Mouse (Mus musculus) heart, embryonic 16.5 days (tissue): ENCODE results near the gene Heg1. TPM values are rescaled to one million over a fixed set of nuclear protein-coding genes. Genes with fewer than 3 reads are reported as not detected.

Experiments used
- ATAC-seq: fragments of 200-750 bp; cut with Nextera tagmentation; replicated peaks from 2 replicates; pipeline ENCODE4 v1.8.0; 2017; ENCODE audit warnings: moderate number of reproducible peaks; ENCODE audit not compliant: insufficient read depth, low FRiP score; ENCODE audit errors: extremely low read depth
- H3K27ac ChIP-seq: fragments of 300-500 bp; sonication (generic); 2 replicates; pipeline ENCODE4 v1.5.1; 2014; ENCODE audit warnings: mild to moderate bottlenecking, low read length, control low read depth, moderate library complexity
- H3K27me3 ChIP-seq: fragments of 300-500 bp; sonication (generic); 2 replicates; pipeline ENCODE4 v1.6.1; 2014; ENCODE audit warnings: low read length, mixed read lengths; ENCODE audit not compliant: control insufficient read depth, insufficient read depth
- H3K36me3 ChIP-seq: fragments of 300-500 bp; sonication (generic); 2 replicates; pipeline ENCODE4 v1.6.1; 2014; ENCODE audit not compliant: control insufficient read depth, insufficient read depth
- H3K4me1 ChIP-seq: fragments of 300-500 bp; sonication (generic); 2 replicates; pipeline ENCODE4 v1.6.1; 2014; ENCODE audit warnings: low read length, mixed read lengths; ENCODE audit not compliant: control insufficient read depth, insufficient read depth
- H3K4me2 ChIP-seq: fragments of 300-500 bp; sonication (generic); 2 replicates; pipeline ENCODE4 v1.6.1; 2014; ENCODE audit warnings: low read depth, mild to moderate bottlenecking, control low read depth, low read length
- H3K4me3 ChIP-seq: fragments of 300-500 bp; sonication (generic); 2 replicates; pipeline ENCODE4 v1.5.1; 2014; ENCODE audit warnings: mild to moderate bottlenecking, control low read depth, low read length
- H3K9ac ChIP-seq: fragments of 300-500 bp; sonication (generic); 2 replicates; pipeline ENCODE4 v1.6.1; 2014; ENCODE audit warnings: low read length, control low read depth
- H3K9me3 ChIP-seq: fragments of 300-500 bp; sonication (generic); replicated peaks from 2 replicates; pipeline ENCODE4 v1.6.1; 2016; ENCODE audit warnings: low read length; ENCODE audit not compliant: control insufficient read depth
- WGBS: fragments of 180-500 bp; shearing (Covaris S2); extraction: QIAGEN DNeasy Blood & Tissue Kit; methylation state at CpG from one replicate; pipeline ENCODE4 v1.1.7; 2014; 5-methylcytosine and 5-hydroxymethylcytosine counted together
- polyA plus RNA-seq: library from polyadenylated mRNA; unstranded; fragments of >200 nt; fragmentation: Nextera tagmentation; extraction: Ambion mirVana; gene quantifications from 2 replicates; pipeline ENCODE4 v1.2.1, GENCODE M21; 2015

The Heg1 gene
- polyA plus RNA-seq, 1 experiment from 2014 or later, result 34.0 TPM

- 79% methylated on average over 3 of the region's 3 CpGs for WGBS
- ATAC-seq, result no peak
Observed at GRCm38 (mm10) chr16:33682651-33683050, 1.5 kb upstream of the Heg1 start.

GRCm38 (mm10) chr16:33683206-33684161, 686 bp upstream of the Heg1 start:
- H3K27me3 ChIP-seq, result no peaks in the 10 kb centered on the region
- peaks cover 33% of the 10 kb centered on the region for H3K4me1 ChIP-seq
- H3K9me3 ChIP-seq, result no peaks in the 10 kb centered on the region
- 0 out of 2 replicates have a peak, but pooled peaks cover 2% of the 10 kb centered on the region for H3K36me3 ChIP-seq
- peak overlapping the region; percentile 71 for H3K4me2 ChIP-seq
- H3K4me3 ChIP-seq, result peak overlapping the region; percentile 72
- peak overlapping the region; percentile 84 for H3K27ac ChIP-seq
- no peak for ATAC-seq
- peak overlapping the region; percentile 92 for H3K9ac ChIP-seq
- WGBS, result 67% methylated on average over 13 of the region's 13 CpGs

More at GRCm38 (mm10) chr16:33682651-33683050, 1.5 kb upstream of the Heg1 start:
- Histone ChIP-seq H3K4me1 (peaks cover 25% of the 10 kb centered on the region), H3K9ac (no peak overlapping the region), H3K4me3 (no peak overlapping the region), H3K9me3 (no peaks in the 10 kb centered on the region), H3K36me3 (no peaks in the 10 kb centered on the region), H3K27ac (no peak overlapping the region), H3K27me3 (no peaks in the 10 kb centered on the region), H3K4me2 (no peak overlapping the region)

GRCm38 (mm10) chr16:33684703-33685701, 832 bp downstream of the Heg1 start:
- under 1% methylated on average over 46 of the region's 46 CpGs for WGBS
- peak overlapping the region; percentile 92 for H3K9ac ChIP-seq
- ATAC-seq, result peak; percentile 61
- H3K4me2 ChIP-seq, result peak overlapping the region; percentile 71
- 0 out of 2 replicates have a peak, but pooled peaks cover 2% of the 10 kb centered on the region for H3K36me3 ChIP-seq
- H3K27me3 ChIP-seq, result no peaks in the 10 kb centered on the region
- no peaks in the 10 kb centered on the region for H3K9me3 ChIP-seq
- H3K4me3 ChIP-seq, result peak overlapping the region; percentile 72
- H3K27ac ChIP-seq, result peak overlapping the region; percentile 84
- peaks cover 46% of the 10 kb centered on the region for H3K4me1 ChIP-seq

GRCm38 (mm10) chr16:33686056-33686455, 1.9 kb downstream of the Heg1 start:
- peak overlapping the region; percentile 84 for H3K27ac ChIP-seq
- H3K9me3 ChIP-seq, result no peaks in the 10 kb centered on the region
- peak overlapping the region; percentile 72 for H3K4me3 ChIP-seq
- 27% methylated on average over 1 of the region's 1 CpGs for WGBS
- H3K36me3 ChIP-seq, result 0 out of 2 replicates have a peak, but pooled peaks cover 2% of the 10 kb centered on the region
- peak overlapping the region; percentile 92 for H3K9ac ChIP-seq
- H3K27me3 ChIP-seq, result no peaks in the 10 kb centered on the region
- H3K4me2 ChIP-seq, result peak overlapping the region; percentile 71
- no peak for ATAC-seq
- H3K4me1 ChIP-seq, result peaks cover 52% of the 10 kb centered on the region

GRCm38 (mm10) chr16:33687724-33688123, 3.6 kb downstream of the Heg1 start:
- 42% methylated on average over 3 of the region's 3 CpGs for WGBS
- Histone ChIP-seq H3K9ac (peak overlapping the region; percentile 92), H3K36me3 (0 out of 2 replicates have a peak, but pooled peaks cover 2% of the 10 kb centered on the region), H3K4me2 (peak overlapping the region; percentile 71), H3K27ac (peak overlapping the region; percentile 65), H3K9me3 (no peaks in the 10 kb centered on the region), H3K4me3 (peak overlapping the region; percentile 72), H3K27me3 (no peaks in the 10 kb centered on the region), H3K4me1 (peaks cover 65% of the 10 kb centered on the region)
- ATAC-seq, result no peak

GRCm38 (mm10) chr16:33690975-33691747, 7.0 kb downstream of the Heg1 start:
- 0 out of 2 replicates have a peak overlapping the region, but pooled peaks have one; percentile 2 for H3K4me2 ChIP-seq
- 0 out of 2 replicates have a peak, but pooled peaks cover 2% of the 10 kb centered on the region for H3K36me3 ChIP-seq
- H3K9ac ChIP-seq, result peak overlapping the region; percentile 18; the same call in 1 of the 2 replicates
- H3K4me3 ChIP-seq, result no peak overlapping the region
- H3K27ac ChIP-seq, result peak overlapping the region; percentile 12; the same call in 1 of the 2 replicates
- ATAC-seq, result no peak
- 77% methylated on average over 6 of the region's 6 CpGs for WGBS
- H3K27me3 ChIP-seq, result no peaks in the 10 kb centered on the region
- H3K9me3 ChIP-seq, result no peaks in the 10 kb centered on the region
- H3K4me1 ChIP-seq, result peaks cover 65% of the 10 kb centered on the region

GRCm38 (mm10) chr16:33693553-33693952, 9.4 kb downstream of the Heg1 start:
- Histone ChIP-seq H3K9me3 (no peaks in the 10 kb centered on the region), H3K4me1 (peaks cover 63% of the 10 kb centered on the region), H3K9ac (no peak overlapping the region), H3K36me3 (no peaks in the 10 kb centered on the region), H3K4me3 (no peak overlapping the region), H3K4me2 (no peak overlapping the region), H3K27me3 (no peaks in the 10 kb centered on the region), H3K27ac (no peak overlapping the region)
- 81% methylated on average over 1 of the region's 1 CpGs for WGBS
- ATAC-seq, result no peak
